Mouse (Mus musculus) mouse embryonic stem cell (cell line): ENCODE measurements around the gene Mcam.

Experiments used
- in situ Hi-C, 2 experiments: fragments of 300-500 bp; cut with MboI; formaldehyde crosslinking; loops; 1 replicate in 1 of 2; 3 replicates in 1 of 2; pipeline ENCODE4 v1.14.3; 2019 to 2020; ENCODE audit warnings: low sequenced_read_pairs in 2 of 2, low pct_unique_long_range_greater_than_20kb in 1 of 2, mixed read lengths in 1 of 2; ENCODE audit not compliant: unreplicated experiment in 1 of 2

Gene Mcam

DNA sequence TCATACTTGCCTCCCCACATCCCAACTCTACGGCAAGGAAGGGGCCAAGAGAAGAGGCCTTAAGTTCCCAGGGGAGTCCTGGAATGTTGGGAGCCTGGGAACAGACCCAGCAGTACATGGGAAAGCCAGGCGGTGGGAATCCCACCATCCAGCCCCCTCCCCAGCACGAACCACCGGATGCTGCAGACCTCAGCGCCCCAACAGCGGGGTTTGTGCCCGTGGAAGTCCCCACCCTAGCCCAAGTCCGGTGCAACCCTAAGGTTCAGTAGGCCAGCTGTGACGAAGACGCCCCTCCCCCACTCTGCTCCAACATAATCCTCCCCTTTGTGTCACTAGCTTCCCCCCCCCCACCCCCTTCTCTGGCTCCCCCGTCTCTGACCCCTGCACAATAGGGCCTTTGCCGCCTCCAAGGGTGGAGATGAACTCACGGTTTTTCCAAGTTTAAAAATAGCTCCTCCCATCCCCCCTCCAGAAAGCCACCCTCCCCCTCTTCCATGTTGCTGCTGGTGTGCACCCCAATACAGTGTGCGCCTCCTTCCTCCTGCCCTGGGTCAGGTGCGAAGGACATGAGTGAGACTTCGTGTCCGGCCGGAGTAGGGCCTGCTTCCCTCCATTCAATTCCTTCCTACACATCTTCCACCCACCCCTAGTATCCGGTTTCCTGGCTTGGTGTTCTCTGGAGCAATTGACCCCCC lies 3.5 kb upstream of the Mcam start:
- in situ Hi-C loops = no loop called here

DNA sequence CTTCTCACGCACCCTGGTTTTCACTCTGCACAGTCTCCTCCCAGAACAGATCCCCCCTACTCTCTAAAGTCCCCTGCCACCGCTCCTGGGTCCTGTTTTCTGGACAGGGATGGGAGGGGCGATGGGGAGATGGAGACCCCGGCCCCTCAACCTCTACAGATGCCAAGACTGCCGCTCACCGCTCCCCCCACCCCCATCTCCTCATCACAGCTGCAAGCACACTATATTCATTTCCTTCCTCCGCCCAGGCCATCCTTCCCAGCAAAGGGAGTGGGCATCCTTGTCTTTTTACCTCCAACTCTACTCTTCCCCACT lies 3.0 kb upstream of the Mcam start:
- in situ Hi-C loops = no loop called here

DNA sequence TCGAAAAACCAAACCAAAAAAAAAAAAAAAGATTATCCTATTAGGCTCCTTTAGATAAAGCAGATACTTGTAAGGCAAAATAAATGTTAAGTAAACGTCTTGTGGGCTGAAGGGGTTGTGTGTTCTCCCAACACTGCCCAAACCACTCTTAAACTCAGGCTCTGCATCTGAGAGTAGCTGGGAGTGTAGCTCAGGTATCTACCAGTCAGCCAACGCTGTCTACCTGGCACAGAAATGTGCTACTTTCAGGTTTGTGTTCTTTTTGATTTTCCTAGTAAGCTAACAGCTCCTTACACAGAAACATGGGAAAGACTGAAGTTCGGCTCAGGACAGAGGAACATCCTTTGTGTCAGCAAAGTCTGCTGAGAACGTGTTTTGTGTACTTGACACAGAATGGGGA lies 2.1 kb upstream of the Mcam start:
- in situ Hi-C loops = no loop called here

DNA sequence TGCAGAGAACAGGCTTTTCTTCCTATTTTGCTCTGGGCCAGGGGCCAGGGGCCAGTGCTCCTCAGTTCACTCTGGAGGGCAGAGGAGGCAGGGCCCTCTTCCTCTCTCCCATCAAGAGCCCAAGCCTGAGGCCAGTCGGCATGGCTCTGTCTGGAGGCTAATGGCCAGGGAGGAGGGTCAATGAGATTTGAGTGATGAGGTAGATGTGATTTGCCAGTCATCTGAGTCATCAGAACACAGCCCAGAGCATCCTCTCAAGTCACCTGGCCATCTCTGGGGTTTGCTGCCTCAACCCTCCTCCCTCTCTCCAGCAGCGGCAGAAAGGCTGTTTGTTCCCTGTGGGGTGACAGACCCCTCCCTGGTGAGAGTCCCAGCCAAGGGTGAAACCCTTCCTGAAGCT lies 982 bp upstream of the Mcam start:
- in situ Hi-C loops = no loop called here

DNA sequence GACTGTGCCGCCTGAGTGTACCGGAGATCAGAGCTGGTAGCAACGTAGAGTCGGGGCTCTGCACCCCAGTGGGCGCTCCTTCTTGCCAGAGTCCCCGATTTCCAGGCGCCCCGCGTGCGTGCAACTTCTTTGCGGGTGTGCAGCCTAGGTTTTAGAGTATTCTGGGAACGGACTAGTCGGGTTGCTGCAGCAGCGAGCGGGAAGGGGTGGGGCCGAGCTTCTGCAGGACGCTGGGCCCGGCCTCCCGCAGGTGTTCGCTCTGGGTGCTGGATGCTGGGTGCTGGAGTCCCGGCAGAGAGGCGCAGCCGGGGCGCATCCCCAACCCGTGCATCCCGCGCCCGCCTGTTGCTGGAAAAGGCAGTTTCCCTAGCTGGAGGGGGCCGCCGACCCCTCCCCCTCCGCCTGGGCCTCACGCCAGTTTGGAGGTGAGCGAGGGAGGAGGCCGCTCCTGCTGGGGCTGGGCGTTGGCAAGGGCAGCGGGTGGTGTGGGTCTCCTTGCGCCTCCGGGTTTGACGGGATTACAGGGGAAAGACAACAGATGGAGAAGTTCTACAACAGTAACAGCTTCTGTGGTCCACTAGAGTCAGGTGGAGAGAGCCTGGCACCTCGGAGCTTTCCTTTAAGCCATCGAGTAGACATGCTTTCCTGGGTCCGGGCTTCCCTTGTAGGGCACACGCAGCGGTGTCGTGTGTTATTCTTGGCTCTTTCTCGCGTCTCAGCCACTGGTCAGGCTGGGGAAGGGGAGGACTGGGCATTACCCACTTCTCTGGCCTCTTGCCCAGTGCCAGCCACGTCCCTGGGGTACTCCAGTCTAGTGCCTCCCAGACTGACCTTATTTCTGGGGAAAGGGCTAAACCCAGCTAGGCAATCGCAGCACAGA lies 822 bp downstream of the Mcam start:
- in situ Hi-C loops = no loop called here

DNA sequence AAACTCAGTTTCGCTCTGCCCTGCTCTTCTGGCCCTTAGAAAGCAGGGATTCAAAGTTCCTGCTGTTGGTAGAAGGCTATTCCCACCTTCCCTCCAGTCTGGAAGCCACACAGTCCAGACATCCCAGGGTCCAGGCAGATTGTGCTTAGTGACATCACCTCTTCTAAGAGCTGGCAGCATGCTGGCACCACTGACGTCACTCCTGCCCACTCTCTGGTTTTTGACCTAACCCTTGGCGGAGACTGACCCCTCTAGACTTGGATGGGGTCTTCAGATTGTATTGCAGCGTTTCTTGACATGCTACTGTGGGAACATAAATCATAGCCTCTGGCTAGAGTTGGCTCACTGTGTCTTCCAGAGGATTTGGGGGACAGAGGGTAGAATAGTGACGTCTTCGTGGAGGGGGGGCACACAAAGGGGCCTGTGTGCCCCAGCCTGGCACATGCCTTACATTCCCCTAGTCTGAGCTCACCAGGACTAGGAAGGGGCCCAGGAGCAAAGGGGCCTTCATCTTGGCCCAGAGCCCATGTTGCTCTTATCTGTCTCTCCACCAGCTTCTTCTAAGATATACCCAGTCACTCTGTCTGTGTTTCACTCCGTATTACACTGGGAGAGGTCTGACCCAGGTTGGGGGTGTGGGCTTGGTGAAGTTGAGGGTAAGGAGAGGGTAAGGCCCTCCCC lies 1.6 kb downstream of the Mcam start:
- in situ Hi-C loops = no loop called here

DNA sequence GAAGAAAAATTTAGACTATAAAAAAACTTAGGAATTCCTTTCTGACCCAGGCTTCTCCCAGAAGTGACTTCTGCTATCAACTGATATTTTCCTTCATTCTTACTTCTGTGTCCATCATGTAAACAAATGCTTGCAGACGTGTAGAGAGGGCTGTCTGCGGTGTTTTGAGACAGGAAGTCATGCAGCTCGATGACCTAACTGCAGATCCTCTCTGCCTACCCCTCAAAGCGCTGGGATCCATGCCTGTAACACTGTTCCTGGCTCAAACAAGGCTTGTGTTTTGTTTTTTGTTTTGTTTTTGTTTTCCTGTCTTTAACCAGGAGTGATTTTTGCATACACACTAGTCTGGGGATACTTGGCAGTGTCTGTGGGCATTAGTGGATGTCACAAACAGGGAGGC lies 3.6 kb downstream of the Mcam start:
- in situ Hi-C loops = no loop called here

DNA sequence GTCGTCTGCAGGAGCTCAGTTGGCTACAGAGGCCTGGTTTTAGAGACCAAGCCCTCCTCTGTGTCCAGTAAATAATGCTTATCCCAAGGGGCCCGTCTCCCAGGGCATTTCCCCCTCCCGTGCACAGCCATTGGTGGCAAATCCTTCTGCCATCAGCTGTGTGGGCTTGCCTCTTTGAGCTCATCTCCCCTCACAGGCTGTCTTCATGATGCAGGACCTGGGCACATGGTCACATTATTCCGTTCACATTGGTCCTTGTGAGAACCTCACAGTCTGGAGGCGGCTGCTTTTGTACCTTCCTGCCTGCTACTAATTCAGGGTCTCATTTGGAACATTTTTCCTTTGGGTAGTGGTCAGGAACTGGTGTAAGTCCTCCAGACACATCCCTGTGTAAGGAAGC lies 7.7 kb downstream of the Mcam start:
- in situ Hi-C loops = no loop called here

DNA sequence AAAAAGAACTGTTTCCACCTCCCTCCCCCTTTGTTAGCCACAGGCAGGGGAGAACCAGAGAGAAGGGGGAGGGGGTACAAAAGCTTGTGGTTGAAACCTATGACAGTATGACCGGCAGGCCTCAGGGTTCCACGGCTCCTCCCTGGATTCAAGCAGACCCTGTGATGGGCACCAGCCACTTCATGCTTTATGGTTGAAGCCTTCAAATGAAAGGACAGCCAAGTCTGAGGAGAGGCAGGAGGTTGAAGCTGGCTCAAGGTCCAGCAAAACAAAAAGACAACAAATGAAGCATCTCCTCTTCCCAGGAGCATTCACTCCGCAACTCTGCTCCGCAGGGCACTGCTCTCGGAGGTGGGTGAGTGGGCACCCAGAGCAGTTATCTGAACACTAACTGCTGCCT lies 9.2 kb downstream of the Mcam start:
- in situ Hi-C loops = no loop called here

DNA sequence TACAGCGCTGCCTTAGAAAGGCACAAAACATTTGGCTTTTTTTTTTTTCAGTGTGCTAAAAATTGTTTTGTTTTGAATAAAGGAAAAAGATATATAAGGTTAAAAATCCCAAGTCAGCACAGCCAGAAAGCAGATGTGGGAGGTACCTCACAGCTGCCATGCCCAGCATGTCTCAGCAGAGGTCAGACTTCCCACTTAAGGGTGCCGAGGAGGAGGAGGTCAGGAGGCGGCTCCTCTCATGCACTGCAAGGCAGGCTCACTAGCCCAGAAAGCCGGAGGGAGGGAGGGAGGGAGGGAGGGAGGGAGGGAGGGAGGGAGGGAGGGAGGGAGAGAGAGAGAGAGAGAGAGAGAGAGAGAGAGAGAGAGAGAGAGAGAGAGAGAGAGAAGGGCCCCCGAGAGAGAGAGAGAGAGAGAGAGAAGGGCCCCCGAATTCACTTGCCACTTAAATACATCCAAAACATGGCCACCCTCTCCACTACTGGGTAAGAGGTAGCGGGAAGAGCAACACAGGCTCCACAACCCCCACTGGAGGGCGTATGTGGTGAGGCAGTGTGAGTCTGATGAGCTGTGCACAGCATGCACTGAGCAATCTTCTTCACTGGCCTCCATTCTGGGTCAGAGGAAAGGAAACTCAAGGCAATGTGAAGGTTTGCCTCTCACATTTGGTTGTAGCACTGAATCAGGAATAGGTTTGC lies 9.9 kb downstream of the Mcam start:
- in situ Hi-C loops = no loop called here

DNA sequence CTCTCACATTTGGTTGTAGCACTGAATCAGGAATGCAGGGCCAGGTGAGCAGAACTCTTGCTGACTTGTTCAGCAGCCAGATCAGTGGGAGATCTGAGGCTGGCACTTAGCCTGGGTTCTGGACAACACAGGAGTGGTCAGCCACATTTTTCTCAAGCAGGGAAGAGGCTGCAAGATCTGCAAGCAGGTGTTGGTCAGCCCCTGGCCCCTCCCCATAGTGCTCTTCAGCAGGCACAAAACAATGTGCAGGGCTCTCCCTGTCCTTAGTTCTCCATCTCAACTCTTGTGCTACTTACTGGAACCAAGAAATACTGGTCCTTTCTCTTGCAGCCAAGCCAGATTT lies 10.4 kb downstream of the Mcam start:
- in situ Hi-C loops = no loop called here

DNA sequence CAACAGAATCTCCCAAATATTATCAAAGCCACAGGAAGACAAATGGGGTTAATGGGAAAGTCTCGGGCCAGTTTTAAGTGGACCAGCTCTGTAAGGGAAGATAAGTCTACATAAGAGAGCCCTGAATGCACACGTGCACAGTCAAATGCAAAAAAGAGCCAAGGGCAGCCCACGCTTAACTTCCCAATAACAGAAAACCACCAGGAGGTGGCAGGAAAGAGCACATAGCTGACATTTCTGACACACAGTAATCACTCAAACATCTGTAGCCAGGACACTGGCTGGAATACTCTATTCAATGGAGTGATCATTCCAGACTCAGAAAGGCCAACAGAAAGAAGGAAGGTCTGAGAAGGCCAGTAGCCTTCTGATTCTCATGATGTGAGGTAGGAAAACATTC lies 13.0 kb downstream of the Mcam start:
- in situ Hi-C loops = no loop called here

DNA sequence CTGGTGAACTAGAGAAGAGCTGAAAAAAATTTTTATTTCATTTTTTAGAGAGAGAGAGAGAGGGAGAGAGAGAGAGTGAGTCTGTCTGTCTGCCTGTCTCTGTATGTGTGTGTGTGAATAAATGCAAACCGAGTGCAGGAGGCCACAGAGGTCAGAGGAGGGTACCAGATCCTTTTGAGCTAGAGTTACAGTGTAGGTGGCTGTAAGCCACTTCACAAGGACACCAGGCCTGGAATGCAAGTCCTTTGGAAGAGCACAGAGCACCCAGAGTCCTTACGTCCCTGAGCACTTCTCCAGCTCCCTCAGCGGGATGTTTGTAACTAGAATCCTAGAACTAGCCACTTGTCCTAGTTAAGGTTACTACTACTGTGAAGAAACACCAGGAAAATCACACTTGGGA lies 25.6 kb downstream of the Mcam start:
- in situ Hi-C loops = no loop called here

DNA sequence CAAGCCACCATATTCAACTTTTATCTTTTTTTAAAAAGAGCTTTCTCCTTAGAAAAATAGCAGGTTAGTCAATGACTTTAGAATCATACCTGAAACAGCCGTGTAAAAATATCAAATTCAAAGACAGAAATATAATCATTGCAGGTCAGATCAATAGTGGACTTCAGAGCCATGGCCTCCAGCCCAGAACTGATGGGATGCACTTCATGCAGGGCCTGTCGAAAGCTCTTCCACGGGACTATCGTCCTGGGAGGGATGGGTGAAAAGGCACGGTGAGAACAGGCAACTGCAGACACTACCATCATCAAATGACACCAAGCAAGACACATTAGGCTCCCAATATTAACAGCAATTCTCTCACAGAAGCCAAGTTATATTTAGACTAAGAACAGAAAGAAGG lies 34.7 kb downstream of the Mcam start:
- in situ Hi-C loops = no loop called here

DNA sequence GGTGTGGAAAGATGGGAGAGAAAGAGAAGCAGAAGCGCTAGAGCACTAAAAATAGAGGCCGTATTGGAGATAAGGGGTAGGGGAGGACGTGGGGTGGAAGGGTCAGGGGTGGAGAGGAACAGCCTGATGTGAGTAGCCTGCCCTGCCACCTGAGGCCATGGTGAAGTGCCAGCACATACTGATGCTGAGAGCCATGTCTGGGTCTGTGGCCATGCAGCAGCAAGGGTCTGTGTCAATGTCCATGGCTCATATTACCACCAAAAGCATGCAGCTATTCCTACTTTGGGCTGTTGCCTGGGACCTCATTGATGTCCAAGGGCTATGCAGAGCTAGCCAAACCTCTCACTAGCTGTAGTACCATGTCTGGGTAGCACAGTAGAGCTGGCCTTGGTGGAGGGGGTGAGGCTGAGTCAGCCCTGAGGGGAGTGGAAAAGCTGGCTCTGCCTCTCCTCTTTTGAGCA lies 36.5 kb downstream of the Mcam start:
- in situ Hi-C loops = no loop called here

DNA sequence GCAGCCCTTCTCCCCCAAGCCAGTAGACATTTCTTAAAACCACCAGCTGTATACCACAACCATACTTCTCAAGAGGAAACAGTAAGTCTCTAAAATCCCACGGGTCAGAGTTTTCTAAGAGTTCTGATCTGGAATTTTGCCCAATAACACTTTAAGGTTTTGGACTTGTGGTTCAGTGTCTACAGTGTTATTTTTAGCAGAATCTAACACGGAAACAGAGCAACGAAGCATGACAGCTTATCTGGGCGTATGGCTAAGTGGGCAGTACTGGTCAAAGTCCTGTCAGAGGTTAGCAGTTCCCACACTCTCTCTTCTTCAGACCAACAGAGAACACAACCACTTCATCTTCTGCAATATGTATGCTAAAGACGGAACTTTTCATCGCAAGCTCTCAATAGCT lies 41.3 kb downstream of the Mcam start:
- in situ Hi-C loops = no loop called here

DNA sequence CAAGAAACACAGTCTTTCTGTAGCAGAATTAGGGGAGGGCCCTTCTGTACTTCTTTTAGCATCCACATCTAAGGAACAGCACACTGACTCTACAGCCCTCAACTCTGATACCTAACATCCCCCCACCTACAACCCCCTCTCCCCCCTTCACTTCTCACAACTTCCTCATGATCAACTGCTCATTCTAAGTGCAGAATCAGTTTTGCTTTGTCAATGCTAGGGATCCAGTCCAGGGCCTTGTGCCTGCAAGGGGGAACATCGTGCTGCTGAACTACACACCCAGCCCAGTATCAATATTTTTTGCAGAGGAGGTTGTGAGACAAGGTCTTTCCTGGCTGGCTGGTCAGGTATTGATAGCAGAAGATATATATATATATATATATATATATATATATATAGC lies 41.7 kb downstream of the Mcam start:
- in situ Hi-C loops = no loop called here

DNA sequence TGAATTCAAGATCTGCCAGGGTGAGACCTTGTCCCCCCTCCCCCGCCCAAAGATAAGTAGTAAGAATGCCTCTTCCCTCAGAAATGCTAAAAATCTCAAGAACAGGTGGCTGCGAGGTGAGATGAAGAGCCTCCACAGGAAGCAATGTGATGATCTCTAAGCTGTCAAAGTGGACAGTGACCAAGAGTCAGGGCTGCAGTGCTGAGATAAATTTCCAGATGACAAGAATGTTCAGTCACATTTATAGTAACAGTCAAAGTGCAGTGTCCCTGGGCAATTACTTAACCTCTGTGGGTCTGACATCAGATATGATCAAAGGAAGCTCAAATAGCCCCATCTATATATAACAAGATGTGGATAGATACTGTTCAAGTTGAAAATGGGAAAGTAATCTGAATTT lies 43.1 kb downstream of the Mcam start:
- in situ Hi-C loops = no loop called here

DNA sequence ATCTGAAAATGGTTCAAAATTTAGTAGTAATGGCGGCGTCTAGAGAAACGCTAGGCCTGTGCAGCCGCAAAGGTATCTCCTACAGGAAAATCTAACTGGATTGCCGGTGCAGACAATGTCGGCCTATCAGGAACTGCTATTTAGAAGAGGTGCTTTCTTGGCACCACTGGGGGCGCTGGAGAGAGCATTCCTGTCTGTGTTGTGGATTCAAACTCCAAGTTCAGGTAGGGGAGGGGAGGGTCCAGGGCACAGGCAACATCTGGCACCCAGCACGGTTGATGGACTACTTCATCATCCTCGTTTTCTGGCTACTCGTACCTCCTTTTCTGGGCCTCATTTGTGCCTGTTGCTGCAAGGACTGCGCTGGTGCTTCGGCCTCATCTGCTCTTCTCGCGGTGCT lies 44.1 kb downstream of the Mcam start:
- in situ Hi-C loops = no loop called here
